Mouse (Mus musculus): ENCODE measurements around the gene Fbxo27. TPM values are rescaled to one million over a fixed set of nuclear protein-coding genes. Genes with fewer than 3 reads are reported as not detected.
"Not testable (repeated sequence)": the region's sequence is repeated elsewhere in the genome, so short reads cannot be mapped to it uniquely, and the experiment has no call there.

Fbxo27 gene
- polyA plus RNA-seq, 1 experiment from 2014 or later, result 5.8 TPM

DNA sequence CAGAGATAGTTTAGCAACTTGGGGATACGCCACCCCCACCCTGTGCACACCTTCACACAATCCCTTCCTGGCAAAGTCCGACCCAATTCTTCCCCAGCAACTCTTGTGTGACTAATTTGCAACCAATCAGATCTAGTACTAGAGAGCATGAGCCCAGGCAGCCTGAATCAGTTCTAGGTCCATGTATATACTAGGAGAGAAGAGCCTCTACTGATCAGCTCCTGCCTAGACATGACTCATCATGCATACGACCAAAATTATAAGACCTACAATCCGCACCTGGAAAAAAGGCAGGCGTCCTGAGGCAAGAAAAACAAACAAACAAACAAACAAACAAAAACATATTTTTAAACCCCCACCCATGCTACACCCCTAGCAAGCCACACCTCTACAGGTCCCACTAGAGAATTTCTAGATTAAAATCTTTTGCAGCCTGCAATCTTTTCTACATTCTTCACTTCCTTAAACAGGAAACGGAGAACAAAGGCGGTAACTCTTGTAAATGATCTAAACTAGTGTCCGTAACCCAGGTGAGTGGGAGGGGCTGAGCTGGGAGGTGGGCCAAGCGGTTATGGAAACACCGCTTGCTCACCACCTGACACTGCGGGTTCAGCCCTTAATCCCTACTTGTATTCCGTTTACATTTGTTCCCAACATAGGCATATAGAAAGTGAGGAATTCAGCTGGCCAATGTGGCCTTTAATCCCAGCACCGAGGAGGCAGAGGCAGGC lies 15.7 kb upstream of the Fbxo27 start:
- ATAC-seq, result no peak
- WGBS, result 86% methylated on average over 13 of the region's 13 CpGs
- H3K27ac ChIP-seq, result no peak overlapping the region

DNA sequence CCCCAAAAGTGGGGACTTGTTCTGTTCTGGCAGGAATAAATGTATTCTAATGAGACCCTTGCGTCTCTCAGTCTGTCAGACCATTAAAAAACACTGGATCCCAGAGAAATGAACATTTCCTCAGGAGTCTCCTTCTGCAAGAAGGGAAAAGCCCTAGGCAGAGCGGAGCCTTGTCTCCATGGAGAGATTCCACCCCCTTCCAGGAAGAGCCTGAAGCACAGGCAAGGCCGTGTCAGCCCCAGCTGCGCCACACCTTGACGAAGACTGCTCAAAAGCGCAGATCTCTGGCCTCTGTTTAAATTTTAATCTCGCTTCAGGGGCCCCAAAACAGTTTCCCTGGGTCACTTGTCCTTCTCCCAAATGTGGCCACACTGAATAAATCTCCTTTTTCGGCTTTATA lies 15.0 kb upstream of the Fbxo27 start:
- Histone ChIP-seq H3K27ac (no peak overlapping the region), H3K9me3 (no peaks in the 10 kb centered on the region), H3K27me3 (no peaks in the 10 kb centered on the region), H3K36me3 (no peaks in the 10 kb centered on the region), H3K4me3 (replicated peaks) (no peak overlapping the region), H3K4me1 (replicated peaks) (no peaks in the 10 kb centered on the region), H3K9ac (replicated peaks) (no peak overlapping the region), H3K4me2 (replicated peaks) (no peak overlapping the region)
- 87% methylated on average over 8 of the region's 8 CpGs for WGBS
- no peak for ATAC-seq

More for the DNA sequence above, 15.7 kb upstream of the Fbxo27 start:
- Histone ChIP-seq H3K4me1 (replicated peaks) (no peaks in the 10 kb centered on the region), H3K4me2 (replicated peaks) (no peak overlapping the region), H3K4me3 (replicated peaks) (no peak overlapping the region), H3K27me3 (no peaks in the 10 kb centered on the region), H3K36me3 (no peaks in the 10 kb centered on the region), H3K9me3 (no peaks in the 10 kb centered on the region), H3K9ac (replicated peaks) (no peak overlapping the region)

DNA sequence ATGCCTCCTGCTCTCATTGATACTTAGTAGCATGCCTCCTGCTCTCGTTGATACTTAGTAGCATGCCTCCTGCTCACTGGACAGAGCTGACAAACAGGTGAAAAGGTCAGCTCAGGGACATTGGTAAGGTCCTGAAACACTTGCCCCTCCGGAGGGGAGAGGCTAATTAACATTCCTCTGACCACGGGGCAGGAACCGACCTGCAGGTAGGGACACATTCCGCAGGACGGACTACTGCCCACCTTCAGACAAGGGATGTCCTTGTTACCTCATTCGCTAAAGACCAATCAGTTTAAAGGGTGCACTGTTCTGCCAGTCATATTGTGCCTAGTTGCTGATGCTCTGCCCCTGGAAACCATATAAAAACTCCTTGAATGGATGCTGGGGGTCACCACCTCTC lies 1.6 kb upstream of the Fbxo27 start:
- no peak overlapping the region for H3K27ac ChIP-seq
- peaks cover 14% of the 10 kb centered on the region for H3K4me1 ChIP-seq (replicated peaks)
- H3K4me2 ChIP-seq (replicated peaks), result no peak overlapping the region
- no peaks in the 10 kb centered on the region for H3K36me3 ChIP-seq
- H3K27me3 ChIP-seq, result peaks cover 20% of the 10 kb centered on the region
- no peak overlapping the region for H3K4me3 ChIP-seq (replicated peaks)
- 76% methylated on average over 7 of the region's 7 CpGs for WGBS
- no peaks in the 10 kb centered on the region for H3K9me3 ChIP-seq
- H3K9ac ChIP-seq (replicated peaks), result no peak overlapping the region
- ATAC-seq, result no peak

DNA sequence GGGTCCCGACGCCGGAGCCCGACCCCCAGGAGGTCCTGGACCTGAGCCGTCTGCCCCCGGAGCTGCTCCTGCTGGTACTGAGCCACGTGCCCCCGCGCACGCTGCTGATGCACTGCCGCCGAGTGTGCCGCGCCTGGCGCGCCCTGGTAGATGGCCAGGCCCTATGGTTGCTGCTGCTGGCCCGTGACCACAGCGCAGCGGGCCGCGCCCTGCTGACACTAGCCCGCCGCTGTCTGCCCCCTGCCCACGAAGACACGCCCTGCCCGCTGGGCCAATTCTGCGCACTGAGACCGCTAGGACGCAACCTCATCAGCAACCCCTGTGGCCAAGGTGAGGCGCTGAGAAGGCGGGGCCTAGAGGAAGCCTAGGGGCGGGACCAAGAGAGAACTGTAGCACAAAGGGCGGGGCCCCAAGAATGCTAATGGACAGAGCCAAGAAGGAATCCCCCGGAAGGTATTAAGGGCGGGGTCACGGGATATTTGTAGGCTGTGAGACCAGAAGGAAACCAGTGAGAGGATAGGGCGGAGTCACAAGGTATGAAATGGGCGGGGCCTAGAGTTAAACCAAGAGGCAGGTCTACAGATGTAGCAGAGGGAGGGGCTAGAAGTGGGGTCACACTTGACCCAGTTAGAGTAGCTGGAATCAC lies 795 bp downstream of the Fbxo27 start:
- peak; percentile 91 for ATAC-seq
- WGBS, result under 1% methylated on average over 38 of the region's 38 CpGs
- Histone ChIP-seq H3K4me3 (replicated peaks) (peak overlapping the region; percentile 59), H3K9me3 (no peaks in the 10 kb centered on the region), H3K4me2 (replicated peaks) (peak overlapping the region; percentile 86), H3K27ac (no peak overlapping the region), H3K9ac (replicated peaks) (peak overlapping the region; percentile 70), H3K36me3 (no peaks in the 10 kb centered on the region), H3K27me3 (peaks cover 20% of the 10 kb centered on the region), H3K4me1 (replicated peaks) (peaks cover 14% of the 10 kb centered on the region)

DNA sequence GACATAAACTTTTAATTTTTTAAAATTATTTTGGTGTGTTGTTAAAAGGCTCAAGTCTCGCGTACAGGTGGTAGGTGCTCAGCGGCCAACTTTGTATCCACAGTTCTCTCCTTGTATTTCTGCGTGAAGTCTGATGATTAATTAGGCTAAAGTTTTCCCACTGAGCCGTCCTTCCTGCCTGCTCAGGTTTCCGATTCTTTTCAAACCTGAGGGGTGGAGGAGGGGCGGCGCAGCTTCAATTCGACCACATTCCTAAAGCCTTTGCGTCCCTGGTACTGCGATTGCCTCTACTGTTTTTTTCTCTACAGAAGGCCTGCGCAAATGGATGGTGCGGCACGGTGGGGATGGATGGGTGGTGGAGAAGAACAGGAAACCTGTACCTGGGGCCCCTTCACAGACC lies 1.8 kb downstream of the Fbxo27 start:
- no peaks in the 10 kb centered on the region for H3K36me3 ChIP-seq
- no peak overlapping the region for H3K4me3 ChIP-seq (replicated peaks)
- H3K9me3 ChIP-seq, result no peaks in the 10 kb centered on the region
- H3K27me3 ChIP-seq, result peaks cover 20% of the 10 kb centered on the region
- 11% methylated on average over 14 of the region's 14 CpGs for WGBS
- 0 out of 2 replicates have a peak overlapping the region, but pooled peaks have one; percentile 86 for H3K4me2 ChIP-seq (replicated peaks)
- no peak for ATAC-seq
- H3K27ac ChIP-seq, result no peak overlapping the region
- H3K4me1 ChIP-seq (replicated peaks), result peaks cover 14% of the 10 kb centered on the region
- H3K9ac ChIP-seq (replicated peaks), result no peak overlapping the region

DNA sequence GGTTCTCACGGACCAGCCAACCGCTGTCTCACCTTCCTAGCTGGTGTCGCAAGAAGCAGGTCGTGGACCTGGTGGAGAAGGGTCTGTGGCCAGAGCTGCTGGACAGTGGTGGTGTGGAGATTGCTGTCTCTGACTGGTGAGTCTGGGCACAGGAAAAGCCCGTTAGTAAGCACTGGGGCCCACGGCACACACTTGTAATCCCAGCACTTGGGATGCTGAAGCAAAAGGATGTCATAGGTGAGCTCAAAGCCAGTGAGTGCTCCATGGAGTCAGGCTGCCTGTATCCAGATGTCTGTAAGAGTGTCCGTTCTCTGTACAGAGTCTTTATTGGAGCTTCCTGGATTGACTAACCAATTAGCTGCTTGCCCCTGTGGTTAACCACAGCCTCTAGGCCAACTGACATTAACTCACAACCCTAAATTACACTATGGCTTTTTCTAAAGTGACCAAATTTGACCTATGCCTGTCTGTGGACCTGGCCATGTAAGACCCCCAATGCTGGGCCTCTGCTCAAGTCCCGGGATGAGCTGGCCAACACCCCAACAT lies 2.4 kb downstream of the Fbxo27 start:
- peaks cover 1% of the 10 kb centered on the region; the same call in 1 of the 2 replicates for H3K9me3 ChIP-seq
- ATAC-seq, result no peak
- no peak overlapping the region for H3K4me3 ChIP-seq (replicated peaks)
- peaks cover 20% of the 10 kb centered on the region for H3K27me3 ChIP-seq
- H3K36me3 ChIP-seq, result no peaks in the 10 kb centered on the region
- WGBS, result 60% methylated on average over 8 of the region's 8 CpGs
- no peak overlapping the region for H3K4me2 ChIP-seq (replicated peaks)
- no peak overlapping the region for H3K9ac ChIP-seq (replicated peaks)
- H3K4me1 ChIP-seq (replicated peaks), result peaks cover 14% of the 10 kb centered on the region
- no peak overlapping the region for H3K27ac ChIP-seq

DNA sequence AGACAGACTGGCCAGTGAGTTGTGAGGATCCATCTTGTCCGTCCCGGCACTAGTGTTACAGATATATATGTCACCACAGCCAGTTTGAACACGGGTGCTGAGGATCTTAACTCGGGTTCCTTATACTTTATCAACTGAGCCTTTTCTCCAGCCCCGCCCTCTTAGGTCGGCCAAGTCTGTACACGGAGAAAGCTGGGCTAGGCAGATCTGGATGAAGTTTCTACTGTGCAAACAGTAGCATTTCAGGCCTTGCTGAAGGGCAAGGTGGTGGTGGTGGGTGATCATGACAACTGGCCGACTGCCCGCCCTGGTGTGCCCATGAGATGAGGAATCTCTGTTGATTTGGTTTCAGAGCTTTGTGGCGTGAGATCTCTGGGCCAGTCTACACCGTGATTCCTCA lies 4.6 kb downstream of the Fbxo27 start:
- H3K4me3 ChIP-seq (replicated peaks), result no peak overlapping the region
- H3K9ac ChIP-seq (replicated peaks), result no peak overlapping the region
- WGBS, result 93% methylated on average over 11 of the region's 11 CpGs
- H3K27me3 ChIP-seq, result peaks cover 20% of the 10 kb centered on the region
- peaks cover 8% of the 10 kb centered on the region for H3K9me3 ChIP-seq
- H3K4me2 ChIP-seq (replicated peaks), result no peak overlapping the region
- no peak for ATAC-seq
- no peaks in the 10 kb centered on the region for H3K36me3 ChIP-seq
- H3K27ac ChIP-seq, result no peak overlapping the region
- peaks cover 14% of the 10 kb centered on the region for H3K4me1 ChIP-seq (replicated peaks)

DNA sequence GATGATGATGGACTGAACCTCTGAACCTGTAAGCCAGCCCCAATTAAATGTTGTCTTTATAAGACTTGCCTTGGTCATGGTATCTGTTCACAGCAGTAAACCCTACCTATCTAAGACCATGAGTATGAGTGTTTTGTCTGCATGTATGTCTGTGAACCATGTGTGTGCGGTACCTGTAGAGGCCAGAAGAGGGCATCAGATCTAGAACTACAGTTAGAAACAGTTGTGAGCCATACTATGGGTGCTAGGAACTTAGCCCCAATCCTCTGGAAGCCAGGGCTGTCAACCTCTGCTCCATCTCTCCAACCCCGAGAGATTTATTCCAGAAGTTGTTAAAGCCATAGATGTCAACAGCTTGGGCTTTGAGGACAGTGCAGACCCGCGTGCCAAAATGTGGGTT lies 7.6 kb downstream of the Fbxo27 start:
- 97% methylated on average over 4 of the region's 4 CpGs for WGBS
- Histone ChIP-seq H3K27me3 (no peaks in the 10 kb centered on the region), H3K9me3 (peaks cover 8% of the 10 kb centered on the region)

DNA sequence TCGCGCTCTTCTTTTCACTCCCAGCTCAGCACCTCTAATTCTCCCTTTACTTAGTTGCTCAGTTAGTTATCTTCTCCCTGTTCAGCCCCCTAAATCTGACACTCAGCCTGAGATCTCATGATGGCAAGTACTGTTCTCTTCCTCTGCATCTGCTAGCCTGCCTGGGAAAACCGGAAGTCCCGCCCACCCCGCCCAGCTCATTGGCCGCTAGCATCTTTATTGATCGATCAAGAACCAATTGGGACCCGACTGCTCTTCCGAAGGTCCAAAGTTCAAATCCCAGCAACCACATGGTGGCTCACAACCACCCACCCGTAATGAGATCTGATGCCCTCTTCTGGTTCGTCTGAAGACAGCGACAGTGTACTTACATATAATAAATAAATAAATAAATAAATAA lies 8.7 kb downstream of the Fbxo27 start:
- H3K4me2 ChIP-seq (replicated peaks); H3K9me3 ChIP-seq; H3K9ac ChIP-seq (replicated peaks); H3K4me3 ChIP-seq (replicated peaks); H3K27ac ChIP-seq; H3K36me3 ChIP-seq; H3K27me3 ChIP-seq; H3K4me1 ChIP-seq (replicated peaks); ATAC-seq: not testable (repeated sequence)
- WGBS, result 96% methylated on average over 12 of the region's 12 CpGs

More for the DNA sequence above, 7.6 kb downstream of the Fbxo27 start:
- Histone ChIP-seq H3K4me1 (replicated peaks) (no peaks in the 10 kb centered on the region), H3K9ac (replicated peaks) (no peak overlapping the region), H3K4me3 (replicated peaks) (no peak overlapping the region), H3K27ac (no peak overlapping the region), H3K36me3 (no peaks in the 10 kb centered on the region), H3K4me2 (replicated peaks) (no peak overlapping the region)
- no peak for ATAC-seq

DNA sequence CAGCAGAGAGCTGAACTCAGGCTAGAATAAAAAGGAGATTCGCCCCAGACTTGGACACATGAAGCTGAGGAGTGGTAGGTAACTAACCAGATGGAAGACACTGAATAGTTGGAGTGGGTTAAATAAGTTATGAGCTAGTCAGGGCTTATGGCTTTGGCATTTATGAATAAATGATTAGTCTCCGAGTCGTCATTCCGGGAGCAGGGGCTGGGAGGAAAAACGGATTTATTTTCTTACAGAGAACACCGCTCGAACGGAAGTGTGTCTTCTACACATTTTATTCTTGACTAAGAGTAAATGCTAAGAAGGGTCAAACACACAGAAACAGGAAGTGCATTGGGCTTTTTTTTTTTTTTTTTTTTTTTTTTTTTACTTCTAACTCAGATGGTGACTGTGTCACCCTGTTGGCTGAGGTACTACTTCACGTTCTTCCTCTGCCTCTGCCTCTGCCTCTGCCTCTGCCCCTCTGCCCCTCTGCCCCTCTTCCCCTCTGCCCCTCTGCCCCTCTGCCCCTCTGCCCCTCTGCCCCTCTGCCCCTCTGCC lies 10.0 kb downstream of the Fbxo27 start:
- Histone ChIP-seq H3K36me3 (no peaks in the 10 kb centered on the region), H3K4me3 (replicated peaks) (no peak overlapping the region)

DNA sequence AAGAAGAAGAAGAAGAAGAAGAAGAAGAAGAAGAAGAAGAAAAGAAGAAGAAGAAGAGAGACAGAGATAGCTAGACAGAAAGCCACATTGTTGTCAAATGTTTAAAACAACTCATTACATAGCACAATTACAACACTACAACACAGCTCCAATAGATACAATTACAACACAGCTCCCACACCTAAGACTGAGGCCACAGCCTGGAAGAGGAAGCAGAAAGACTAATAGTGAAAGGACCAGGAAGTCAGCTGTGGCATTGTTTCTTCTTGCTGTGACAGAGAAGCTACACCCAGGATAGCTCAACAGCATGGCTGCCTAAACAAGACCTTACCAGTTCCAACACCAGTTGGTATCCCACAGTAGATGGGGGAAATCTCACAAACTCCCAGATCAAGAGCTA lies 16.8 kb downstream of the Fbxo27 start:
- ATAC-seq, result no peak
- Histone ChIP-seq H3K9me3 (no peaks in the 10 kb centered on the region), H3K9ac (replicated peaks) (no peak overlapping the region), H3K36me3 (no peaks in the 10 kb centered on the region), H3K27ac (no peak overlapping the region), H3K27me3 (no peaks in the 10 kb centered on the region), H3K4me3 (replicated peaks) (no peak overlapping the region), H3K4me2 (replicated peaks) (no peak overlapping the region), H3K4me1 (replicated peaks) (no peaks in the 10 kb centered on the region)

More for the DNA sequence above, 10.0 kb downstream of the Fbxo27 start:
- Histone ChIP-seq H3K9ac (replicated peaks) (no peak overlapping the region), H3K4me1 (replicated peaks) (no peaks in the 10 kb centered on the region), H3K9me3 (peaks cover 8% of the 10 kb centered on the region), H3K27ac (no peak overlapping the region), H3K4me2 (replicated peaks) (no peak overlapping the region), H3K27me3 (no peaks in the 10 kb centered on the region)
- ATAC-seq, result no peak
- 70% methylated on average over 9 of the region's 9 CpGs for WGBS

DNA sequence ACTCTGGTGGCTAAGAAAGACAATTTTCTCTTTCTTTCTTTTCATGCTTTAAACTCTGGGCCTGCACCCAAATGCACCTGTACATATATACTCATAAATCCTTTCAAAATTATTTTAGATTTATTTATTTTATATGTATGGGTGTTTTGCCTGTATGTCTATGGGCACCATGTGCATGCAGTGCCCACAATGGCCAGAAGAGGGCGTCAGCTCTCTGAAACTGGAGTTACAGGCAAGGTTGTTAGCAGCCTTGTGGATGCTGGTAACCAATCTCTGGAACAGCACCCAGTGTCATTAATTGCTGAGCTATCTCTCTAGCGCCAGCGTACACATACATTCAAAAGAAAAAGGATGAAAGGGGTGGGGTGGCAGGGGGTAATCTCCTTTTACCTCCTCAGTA lies 18.3 kb downstream of the Fbxo27 start:
- no peaks in the 10 kb centered on the region for H3K36me3 ChIP-seq
- H3K9me3 ChIP-seq, result no peaks in the 10 kb centered on the region
- H3K4me1 ChIP-seq (replicated peaks), result 0 out of 2 replicates have a peak, but pooled peaks cover under 1% of the 10 kb centered on the region
- 69% methylated on average over 3 of the region's 3 CpGs for WGBS
- H3K4me3 ChIP-seq (replicated peaks), result no peak overlapping the region
- H3K27me3 ChIP-seq, result 0 out of 2 replicates have a peak, but pooled peaks cover 5% of the 10 kb centered on the region
- H3K27ac ChIP-seq, result no peak overlapping the region
- ATAC-seq, result no peak
- no peak overlapping the region for H3K4me2 ChIP-seq (replicated peaks)
- H3K9ac ChIP-seq (replicated peaks), result no peak overlapping the region

Measured in midbrain, embryonic 13.5 days (tissue).